Mouse (Mus musculus) forebrain, embryonic 11.5 days (tissue): ENCODE results near the gene Rbm20. TPM values are rescaled to one million over a fixed set of nuclear protein-coding genes. Genes with fewer than 3 reads are reported as not detected.
"Not testable (repeated sequence)": the region's sequence is repeated elsewhere in the genome, so short reads cannot be mapped to it uniquely, and the experiment has no call there.

Experiments
- ATAC-seq: fragments of 200-750 bp; cut with Nextera tagmentation; replicated peaks from 2 replicates; pipeline ENCODE4 v1.8.0; 2017; ENCODE audit warnings: moderate TSS enrichment; ENCODE audit not compliant: low FRiP score
- DNase-seq: peaks from one replicate; pipeline ENCODE4 v3.0.0-alpha.2; 2017; ENCODE audit warnings: low spot score
- H3K27ac ChIP-seq: fragments of 300-500 bp; sonication (generic); 2 replicates; pipeline ENCODE4 v1.5.1; 2014; ENCODE audit warnings: low read depth, low read length
- H3K27me3 ChIP-seq: fragments of 300-500 bp; sonication (generic); 2 replicates; pipeline ENCODE4 v1.6.1; 2014; ENCODE audit warnings: mild to moderate bottlenecking, low read length, mixed read lengths; ENCODE audit not compliant: control insufficient read depth, insufficient read depth
- H3K36me3 ChIP-seq: fragments of 300-500 bp; sonication (generic); 2 replicates; pipeline ENCODE4 v1.6.1; 2014; ENCODE audit warnings: mild to moderate bottlenecking, low read length, moderate library complexity, mixed read lengths; ENCODE audit not compliant: control insufficient read depth, insufficient read depth
- H3K4me1 ChIP-seq: fragments of 300-500 bp; sonication (generic); replicated peaks from 2 replicates; pipeline ENCODE4 v1.6.1; 2014; ENCODE audit warnings: low read length, mixed read lengths; ENCODE audit not compliant: control insufficient read depth, insufficient read depth
- H3K4me2 ChIP-seq: fragments of 300-500 bp; sonication (generic); 2 replicates; pipeline ENCODE4 v1.6.1; 2014; ENCODE audit warnings: low read depth, mild to moderate bottlenecking, low read length, moderate library complexity, mixed read lengths; ENCODE audit not compliant: severe bottlenecking
- H3K4me3 ChIP-seq: fragments of 300-500 bp; sonication (generic); 2 replicates; pipeline ENCODE4 v1.5.1; 2014; ENCODE audit warnings: low read depth, low read length
- H3K9ac ChIP-seq: fragments of 300-500 bp; sonication (generic); 2 replicates; pipeline ENCODE4 v1.6.1; 2014; ENCODE audit warnings: low read length
- H3K9me3 ChIP-seq: fragments of 300-500 bp; sonication (generic); 2 replicates; pipeline ENCODE4 v1.6.1; 2016; ENCODE audit warnings: low read length, mixed read lengths; ENCODE audit not compliant: control insufficient read depth
- WGBS: fragments of 180-500 bp; shearing (Covaris S2); extraction: QIAGEN DNeasy Blood & Tissue Kit; methylation state at CpG from one replicate; pipeline ENCODE4 v1.1.7; 2014; 5-methylcytosine and 5-hydroxymethylcytosine counted together
- polyA plus RNA-seq: library from polyadenylated mRNA; unstranded; fragments of >200 nt; fragmentation: Nextera tagmentation; extraction: Ambion mirVana; gene quantifications from 2 replicates; pipeline ENCODE4 v1.2.1, GENCODE M21; 2014

The Rbm20 gene
- polyA plus RNA-seq, 1 experiment from 2014 or later: 4.6 TPM

DNA sequence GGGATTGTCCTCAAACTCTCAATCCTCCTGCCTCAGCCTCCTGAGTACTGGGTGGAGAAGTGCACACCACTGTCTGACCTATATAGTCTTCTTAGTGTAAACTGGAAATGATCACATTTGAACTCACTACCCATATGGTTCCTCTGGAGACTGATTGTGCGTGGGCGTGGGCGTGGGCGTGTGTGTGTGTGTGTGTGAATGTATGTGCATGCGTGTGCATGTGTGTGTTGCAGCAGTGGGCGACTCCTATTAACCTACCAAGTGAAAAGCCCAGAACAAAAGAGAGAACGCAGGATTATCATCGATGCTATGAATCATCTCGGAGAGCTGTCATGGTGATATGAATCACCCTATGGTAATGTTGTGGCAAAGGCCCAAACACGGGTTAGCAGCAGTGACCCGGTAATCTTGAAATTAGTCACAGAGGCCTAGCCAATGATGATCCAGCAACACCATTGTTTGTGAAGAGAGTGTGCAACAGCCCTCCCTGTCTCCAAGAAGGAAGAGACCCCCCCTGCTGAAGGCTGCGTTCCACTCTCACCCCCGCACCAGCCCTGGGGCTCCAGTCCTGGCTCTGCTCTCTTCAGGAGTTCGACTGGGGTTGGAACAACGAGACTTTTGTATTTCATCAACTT lies 123.4 kb downstream of the Rbm20 start:
- H3K4me2 ChIP-seq: no peak overlapping the region
- H3K4me3 ChIP-seq: no peak overlapping the region
- ATAC-seq: no peak
- no peaks in the 10 kb centered on the region for H3K9me3 ChIP-seq
- WGBS: 90% methylated on average over 15 of the region's 15 CpGs
- no peak overlapping the region for H3K9ac ChIP-seq
- H3K27ac ChIP-seq: no peak overlapping the region
- H3K36me3 ChIP-seq: no peaks in the 10 kb centered on the region
- no peak for DNase-seq
- no peaks in the 10 kb centered on the region for H3K4me1 ChIP-seq
- H3K27me3 ChIP-seq: no peaks in the 10 kb centered on the region

DNA sequence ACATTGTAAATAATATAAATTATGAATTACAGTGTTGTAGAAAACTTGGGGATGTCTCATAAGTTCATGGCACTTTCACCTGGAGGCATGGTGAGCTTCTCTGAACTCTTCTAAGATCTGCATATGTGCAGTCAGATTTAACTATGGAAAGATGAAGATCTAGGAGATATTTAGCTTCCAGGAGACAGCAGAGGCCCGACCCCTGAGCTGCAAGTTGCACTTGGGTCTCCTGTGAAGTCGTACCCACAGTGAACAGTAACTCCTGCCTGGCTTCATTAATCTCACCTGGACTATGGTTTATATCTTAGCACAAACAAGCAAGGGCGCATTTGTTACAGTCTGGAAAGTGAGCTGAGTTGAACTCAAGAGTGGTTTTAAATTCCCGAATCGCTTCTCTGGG lies 124.3 kb downstream of the Rbm20 start:
- Histone ChIP-seq H3K4me3 (no peak overlapping the region), H3K4me1 (no peaks in the 10 kb centered on the region), H3K9me3 (no peaks in the 10 kb centered on the region), H3K4me2 (no peak overlapping the region), H3K27me3 (no peaks in the 10 kb centered on the region), H3K36me3 (no peaks in the 10 kb centered on the region), H3K27ac (no peak overlapping the region), H3K9ac (no peak overlapping the region)
- no peak for ATAC-seq
- DNase-seq: no peak
- 88% methylated on average over 5 of the region's 5 CpGs for WGBS

DNA sequence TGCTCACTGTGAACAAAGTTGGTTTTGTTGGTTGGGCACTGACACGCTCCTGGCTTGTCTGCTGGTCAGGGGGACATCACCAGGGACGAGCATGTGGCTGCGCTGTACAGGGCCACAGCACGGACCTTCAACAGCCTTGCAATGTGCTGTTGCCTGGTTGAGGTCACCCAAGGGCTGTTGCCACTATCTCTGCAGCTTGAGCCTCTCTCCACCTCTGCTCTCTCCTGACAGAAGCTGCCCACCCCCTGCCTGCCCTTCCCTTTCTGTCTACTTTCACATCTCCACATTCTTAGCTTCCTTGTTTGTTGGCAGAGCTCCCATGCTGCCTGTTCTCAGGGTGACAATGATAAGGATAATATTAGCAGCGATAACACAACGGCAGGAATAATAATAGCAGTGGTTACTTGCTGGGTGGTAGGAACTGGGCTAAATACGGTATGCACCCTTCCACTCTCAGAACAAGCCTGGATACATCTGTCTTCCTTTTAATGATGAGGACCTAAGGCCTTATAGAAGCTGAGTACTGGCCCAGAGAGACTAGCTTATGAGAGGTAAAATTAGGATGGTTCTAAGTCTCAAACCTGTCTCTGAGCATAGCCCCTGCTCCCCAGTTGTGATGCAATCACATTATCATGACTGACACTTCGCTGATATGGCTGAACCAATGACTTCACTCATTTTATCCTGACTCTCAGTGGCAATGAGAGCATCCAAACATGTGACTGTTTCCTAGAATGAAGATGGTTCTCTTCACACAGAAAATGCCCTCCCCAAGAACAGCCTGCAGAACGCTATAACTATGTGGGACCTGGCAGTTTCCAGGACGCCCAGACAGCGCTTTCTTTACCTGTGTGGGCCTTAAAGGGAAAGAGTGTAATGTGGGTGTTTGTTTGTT lies 124.9 kb downstream of the Rbm20 start:
- Histone ChIP-seq H3K9me3 (no peaks in the 10 kb centered on the region), H3K9ac (no peak overlapping the region), H3K4me2 (no peak overlapping the region), H3K27me3 (no peaks in the 10 kb centered on the region), H3K36me3 (no peaks in the 10 kb centered on the region), H3K27ac (no peak overlapping the region), H3K4me3 (no peak overlapping the region), H3K4me1 (no peaks in the 10 kb centered on the region)
- DNase-seq: no peak
- WGBS: 90% methylated on average over 10 of the region's 11 CpGs
- ATAC-seq: no peak

DNA sequence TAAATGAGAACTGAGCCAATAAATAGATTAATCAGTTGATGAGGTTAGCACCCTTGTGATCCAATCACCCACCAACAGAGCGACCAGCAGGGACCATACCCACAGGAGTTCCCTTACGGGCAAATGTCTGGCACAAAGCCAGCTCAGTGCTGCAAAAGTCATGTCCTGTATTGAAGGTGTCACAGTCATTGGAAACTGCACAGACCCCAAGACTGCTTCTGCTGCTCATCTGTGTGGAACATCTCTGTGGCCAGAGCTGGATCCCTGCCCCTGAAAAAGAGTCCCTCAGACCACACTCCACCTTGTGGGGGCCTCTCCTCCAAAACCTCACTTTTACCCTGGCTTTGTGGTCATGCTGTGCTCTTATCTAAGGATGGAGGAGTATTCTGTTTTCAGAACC lies 126.8 kb downstream of the Rbm20 start:
- no peaks in the 10 kb centered on the region for H3K27me3 ChIP-seq
- no peak overlapping the region for H3K4me3 ChIP-seq
- H3K27ac ChIP-seq: no peak overlapping the region
- no peak overlapping the region for H3K9ac ChIP-seq
- no peak overlapping the region for H3K4me2 ChIP-seq
- H3K9me3 ChIP-seq: no peaks in the 10 kb centered on the region
- no peaks in the 10 kb centered on the region for H3K36me3 ChIP-seq
- no peak for DNase-seq
- no peaks in the 10 kb centered on the region for H3K4me1 ChIP-seq
- ATAC-seq: no peak
- 83% methylated on average over 2 of the region's 2 CpGs for WGBS

DNA sequence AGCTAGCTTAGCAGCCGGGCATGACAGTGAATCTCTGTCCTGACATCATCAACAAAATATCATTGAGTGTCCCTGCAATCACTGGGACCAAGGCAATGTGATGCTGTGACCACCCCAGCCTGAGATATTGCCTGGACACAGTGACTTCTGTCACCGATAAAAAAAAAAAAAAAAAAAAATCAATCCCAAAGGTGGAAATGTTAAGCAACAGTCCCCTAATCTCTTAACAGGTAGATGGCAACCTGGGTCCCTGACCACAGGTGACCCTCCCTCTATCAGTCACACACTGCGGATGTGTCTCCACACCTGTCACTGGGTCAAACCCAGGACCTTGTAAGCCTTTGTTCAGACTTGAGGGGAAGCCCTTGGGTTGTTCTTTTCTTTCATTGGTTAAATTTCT lies 128.0 kb downstream of the Rbm20 start:
- no peak overlapping the region for H3K9ac ChIP-seq
- no peaks in the 10 kb centered on the region for H3K9me3 ChIP-seq
- whole genome bisulfite sequencing: 78% methylated on average over 3 of the region's 3 CpGs
- H3K27ac ChIP-seq: no peak overlapping the region
- no peaks in the 10 kb centered on the region for H3K27me3 ChIP-seq
- DNase-seq: no peak
- H3K36me3 ChIP-seq: no peaks in the 10 kb centered on the region
- H3K4me2 ChIP-seq: no peak overlapping the region
- H3K4me1 ChIP-seq: no peaks in the 10 kb centered on the region
- H3K4me3 ChIP-seq: no peak overlapping the region
- no peak for ATAC-seq

DNA sequence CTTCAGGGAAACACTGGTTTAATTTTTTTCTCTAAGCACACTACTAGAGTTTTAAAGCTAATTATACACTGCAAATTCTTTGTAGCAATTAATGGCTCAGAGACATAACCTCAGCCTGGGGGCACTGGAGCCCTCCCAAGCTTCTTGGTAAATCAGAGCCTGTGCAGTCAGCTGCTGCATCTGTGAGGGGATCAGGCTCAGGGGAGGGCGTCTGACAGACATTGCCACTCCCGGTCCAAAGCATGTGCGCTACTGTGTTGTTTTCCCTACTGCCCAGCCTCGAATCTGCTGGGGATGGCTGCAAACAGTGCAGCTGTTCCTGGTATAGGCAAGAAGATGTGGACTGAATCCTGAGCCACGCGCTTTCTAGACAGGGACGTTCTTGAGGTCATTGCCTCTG lies 129.0 kb downstream of the Rbm20 start:
- Histone ChIP-seq H3K4me2 (no peak overlapping the region), H3K4me1 (no peaks in the 10 kb centered on the region), H3K9me3 (no peaks in the 10 kb centered on the region), H3K27ac (no peak overlapping the region), H3K4me3 (no peak overlapping the region), H3K27me3 (no peaks in the 10 kb centered on the region), H3K36me3 (no peaks in the 10 kb centered on the region), H3K9ac (no peak overlapping the region)
- WGBS: 68% methylated on average over 7 of the region's 7 CpGs
- ATAC-seq (no peak), DNase-seq (no peak)

DNA sequence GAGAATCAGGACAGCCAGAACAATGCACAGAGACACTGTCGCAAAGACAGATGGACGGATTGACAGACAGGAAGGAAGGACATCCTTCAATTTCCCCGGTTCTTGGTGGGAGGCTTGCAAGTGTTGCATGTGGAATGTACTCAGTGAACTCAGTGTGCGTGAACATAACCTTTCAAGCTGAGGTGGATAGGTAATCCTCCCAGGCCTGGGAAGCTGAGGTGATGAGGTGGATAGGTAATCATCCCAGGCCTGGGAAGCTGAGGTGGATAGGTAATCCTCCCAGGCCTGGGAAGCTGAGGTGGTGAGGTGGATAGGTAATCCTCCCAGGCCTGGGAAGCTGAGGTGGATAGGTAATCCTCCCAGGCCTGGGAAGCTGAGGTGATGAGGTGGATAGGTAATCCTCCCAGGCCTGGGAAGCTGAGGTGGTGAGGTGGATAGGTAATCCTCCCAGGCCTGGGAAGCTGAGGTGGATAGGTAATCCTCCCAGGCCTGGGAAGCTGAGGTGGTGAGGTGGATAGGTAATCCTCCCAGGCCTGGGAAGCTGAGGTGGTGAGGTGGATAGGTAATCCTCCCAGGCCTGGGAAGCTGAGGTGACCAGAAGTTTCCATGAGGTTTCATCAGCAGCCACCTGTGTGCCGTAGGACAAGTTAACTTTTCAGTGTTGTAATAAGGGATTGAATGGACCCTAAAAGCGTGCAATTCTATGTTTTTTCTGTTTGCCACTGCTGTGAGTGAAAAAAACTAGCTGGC lies 129.6 kb downstream of the Rbm20 start:
- not testable (repeated sequence) for H3K9ac ChIP-seq, H3K4me3 ChIP-seq, H3K27me3 ChIP-seq, H3K4me1 ChIP-seq, ATAC-seq, H3K9me3 ChIP-seq, DNase-seq, H3K36me3 ChIP-seq, H3K4me2 ChIP-seq, H3K27ac ChIP-seq
- WGBS: 87% methylated on average over 6 of the region's 6 CpGs

DNA sequence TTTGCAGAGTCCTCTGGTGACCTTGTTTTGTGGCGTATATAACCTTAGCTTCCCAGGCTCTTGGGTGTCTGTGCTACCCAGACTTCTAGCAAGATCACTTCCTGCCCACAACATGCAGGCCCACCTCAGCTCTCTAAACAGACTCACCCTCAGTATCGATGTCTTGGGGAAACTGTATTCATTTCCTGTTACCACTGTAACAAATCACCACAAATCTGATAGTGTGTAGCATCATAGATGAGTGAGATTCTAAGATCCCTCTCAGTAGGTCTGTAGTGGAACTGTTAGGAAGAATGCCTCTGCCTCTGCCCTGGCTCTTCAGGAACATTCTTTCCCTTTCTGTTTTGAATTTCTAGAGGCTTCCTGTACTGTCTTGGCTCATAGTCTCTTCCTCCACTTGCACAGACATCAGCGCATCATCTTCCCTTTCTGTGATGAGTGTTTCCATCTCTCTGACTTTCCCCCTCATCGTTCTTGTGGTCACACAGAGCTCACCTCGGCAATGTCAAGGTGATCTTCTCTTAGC lies 130.2 kb downstream of the Rbm20 start:
- H3K27me3 ChIP-seq: no peaks in the 10 kb centered on the region
- no peaks in the 10 kb centered on the region for H3K9me3 ChIP-seq
- WGBS: 85% methylated on average over 5 of the region's 5 CpGs
- H3K36me3 ChIP-seq: no peaks in the 10 kb centered on the region
- H3K27ac ChIP-seq: no peak overlapping the region
- H3K4me3 ChIP-seq: no peak overlapping the region
- no peak for DNase-seq
- H3K4me2 ChIP-seq: no peak overlapping the region
- no peak overlapping the region for H3K9ac ChIP-seq
- ATAC-seq: no peak
- no peaks in the 10 kb centered on the region for H3K4me1 ChIP-seq
